Mouse (Mus musculus): ENCODE data around the gene Slc39a11. TPM values are rescaled to one million over a fixed set of nuclear protein-coding genes. Genes with fewer than 3 reads are reported as not detected.

Gene Slc39a11
- total and polyA plus RNA-seq, 2 experiments from 2014 or later: 40.4 to 62.5 TPM

- no peaks in the 10 kb centered on the region for H3K9me3 ChIP-seq (ENCODE audit: low read length)
- H3K9ac ChIP-seq (replicated peaks; ENCODE audit: low read length, poor library complexity, severe bottlenecking): no peak overlapping the region
- no peak overlapping the region for H3K4me2 ChIP-seq (ENCODE audit: low read depth, low read length, poor library complexity, severe bottlenecking)
- DNase-seq (ENCODE audit: low spot score) (no peak), ATAC-seq (ENCODE audit: low FRiP score) (no peak)
- 87% methylated on average over 10 of the region's 10 CpGs for WGBS
- no peak overlapping the region for H3K4me3 ChIP-seq (ENCODE audit: low read depth, low read length)
- no peaks in the 10 kb centered on the region for H3K27me3 ChIP-seq (ENCODE audit: insufficient read depth, low read length)
- no peaks in the 10 kb centered on the region for H3K4me1 ChIP-seq (ENCODE audit: insufficient read depth, low read length)
- H3K36me3 ChIP-seq (ENCODE audit: insufficient read depth, low read length): no peaks in the 10 kb centered on the region
- no peak for TF ChIP-seq CTCF (IDR thresholded peaks at IDR 0.05)
- no peak overlapping the region for H3K27ac ChIP-seq (ENCODE audit: low read depth, low read length)
These were observed 38.7 kb downstream of the Slc39a11 start for GRCm38 (mm10) chr11:113611112-113611646.

GRCm38 (mm10) chr11:113610266-113610665 lies 39.6 kb downstream of the Slc39a11 start:
- no peak for ATAC-seq (ENCODE audit: low FRiP score)
- Histone ChIP-seq H3K27ac (ENCODE audit: low read depth, low read length) (no peak overlapping the region), H3K4me1 (ENCODE audit: insufficient read depth, low read length) (no peaks in the 10 kb centered on the region), H3K27me3 (ENCODE audit: insufficient read depth, low read length) (no peaks in the 10 kb centered on the region), H3K9me3 (ENCODE audit: low read length) (no peaks in the 10 kb centered on the region), H3K9ac (replicated peaks; ENCODE audit: low read length, poor library complexity, severe bottlenecking) (no peak overlapping the region), H3K4me2 (ENCODE audit: low read depth, low read length, poor library complexity, severe bottlenecking) (no peak overlapping the region), H3K4me3 (ENCODE audit: low read depth, low read length) (no peak overlapping the region), H3K36me3 (ENCODE audit: insufficient read depth, low read length) (no peaks in the 10 kb centered on the region)
- no peak for TF ChIP-seq CTCF (IDR thresholded peaks at IDR 0.05)
- peak; percentile 71 for DNase-seq (ENCODE audit: low spot score)
- 80% methylated on average over 5 of the region's 5 CpGs for whole genome bisulfite sequencing

- H3K4me3 ChIP-seq (ENCODE audit: low read depth, low read length): no peak overlapping the region
- no peaks in the 10 kb centered on the region for H3K9me3 ChIP-seq (ENCODE audit: low read length)
- DNase-seq (ENCODE audit: low spot score) (no peak), ATAC-seq (ENCODE audit: low FRiP score) (no peak)
- H3K27me3 ChIP-seq (ENCODE audit: insufficient read depth, low read length): no peaks in the 10 kb centered on the region
- 85% methylated on average over 5 of the region's 5 CpGs for WGBS
- no peaks in the 10 kb centered on the region for H3K4me1 ChIP-seq (ENCODE audit: insufficient read depth, low read length)
- H3K36me3 ChIP-seq (ENCODE audit: insufficient read depth, low read length): no peaks in the 10 kb centered on the region
- no peak for TF ChIP-seq CTCF (IDR thresholded peaks at IDR 0.05)
- no peak overlapping the region for H3K27ac ChIP-seq (ENCODE audit: low read depth, low read length)
- no peak overlapping the region for H3K4me2 ChIP-seq (ENCODE audit: low read depth, low read length, poor library complexity, severe bottlenecking)
- no peak overlapping the region for H3K9ac ChIP-seq (replicated peaks; ENCODE audit: low read length, poor library complexity, severe bottlenecking)
These were observed 40.3 kb downstream of the Slc39a11 start for GRCm38 (mm10) chr11:113609581-113609980.

- no peak for TF ChIP-seq CTCF (IDR thresholded peaks at IDR 0.05)
- Histone ChIP-seq H3K27me3 (ENCODE audit: insufficient read depth, low read length) (no peaks in the 10 kb centered on the region), H3K4me2 (ENCODE audit: low read depth, low read length, poor library complexity, severe bottlenecking) (no peak overlapping the region), H3K4me3 (ENCODE audit: low read depth, low read length) (no peak overlapping the region), H3K4me1 (ENCODE audit: insufficient read depth, low read length) (no peaks in the 10 kb centered on the region), H3K9ac (replicated peaks; ENCODE audit: low read length, poor library complexity, severe bottlenecking) (no peak overlapping the region), H3K9me3 (ENCODE audit: low read length) (no peaks in the 10 kb centered on the region), H3K27ac (ENCODE audit: low read depth, low read length) (no peak overlapping the region), H3K36me3 (ENCODE audit: insufficient read depth, low read length) (no peaks in the 10 kb centered on the region)
- 97% methylated on average over 12 of the region's 12 CpGs for WGBS
- ATAC-seq (ENCODE audit: low FRiP score) (no peak), DNase-seq (ENCODE audit: low spot score) (no peak)
These were observed 42.3 kb downstream of the Slc39a11 start for GRCm38 (mm10) chr11:113607556-113607955.

GRCm38 (mm10) chr11:113601616-113602343 lies 48.1 kb downstream of the Slc39a11 start:
- TF ChIP-seq CTCF (IDR thresholded peaks at IDR 0.05): no peak
- H3K27me3 ChIP-seq (ENCODE audit: insufficient read depth, low read length): no peaks in the 10 kb centered on the region
- ATAC-seq (ENCODE audit: low FRiP score) (peak; percentile 63; the same call in 1 of the 2 replicates), DNase-seq (ENCODE audit: low spot score) (peak; percentile 34)
- H3K4me3 ChIP-seq (ENCODE audit: low read depth, low read length): no peak overlapping the region
- no peaks in the 10 kb centered on the region for H3K9me3 ChIP-seq (ENCODE audit: low read length)
- WGBS: 24% methylated on average over 12 of the region's 12 CpGs
- H3K27ac ChIP-seq (ENCODE audit: low read depth, low read length): 0 out of 2 replicates have a peak overlapping the region, but pooled peaks have one; percentile 1
- 0 out of 2 replicates have a peak overlapping the region, but pooled peaks have one; percentile 10 for H3K4me2 ChIP-seq (ENCODE audit: low read depth, low read length, poor library complexity, severe bottlenecking)
- no peaks in the 10 kb centered on the region for H3K4me1 ChIP-seq (ENCODE audit: insufficient read depth, low read length)
- no peak overlapping the region for H3K9ac ChIP-seq (replicated peaks; ENCODE audit: low read length, poor library complexity, severe bottlenecking)
- no peaks in the 10 kb centered on the region for H3K36me3 ChIP-seq (ENCODE audit: insufficient read depth, low read length)

GRCm38 (mm10) chr11:113600526-113601245 lies 49.2 kb downstream of the Slc39a11 start:
- H3K9ac ChIP-seq (replicated peaks; ENCODE audit: low read length, poor library complexity, severe bottlenecking): no peak overlapping the region
- no peaks in the 10 kb centered on the region for H3K4me1 ChIP-seq (ENCODE audit: insufficient read depth, low read length)
- peak overlapping the region; percentile 38; the same call in 1 of the 2 replicates for H3K27ac ChIP-seq (ENCODE audit: low read depth, low read length)
- no peak overlapping the region for H3K4me2 ChIP-seq (ENCODE audit: low read depth, low read length, poor library complexity, severe bottlenecking)
- ATAC-seq (ENCODE audit: low FRiP score) (no peak), DNase-seq (ENCODE audit: low spot score) (peak; percentile 82)
- TF ChIP-seq CTCF (IDR thresholded peaks at IDR 0.05): no peak
- WGBS: 78% methylated on average over 18 of the region's 18 CpGs
- H3K36me3 ChIP-seq (ENCODE audit: insufficient read depth, low read length): no peaks in the 10 kb centered on the region
- no peaks in the 10 kb centered on the region for H3K27me3 ChIP-seq (ENCODE audit: insufficient read depth, low read length)
- H3K9me3 ChIP-seq (ENCODE audit: low read length): no peaks in the 10 kb centered on the region
- H3K4me3 ChIP-seq (ENCODE audit: low read depth, low read length): no peak overlapping the region

All from midbrain, postnatal 0 days (tissue).